Mouse (Mus musculus): Measurements from ENCODE around the gene 1700034J05Rik.

The 1700034J05Rik gene

DNA sequence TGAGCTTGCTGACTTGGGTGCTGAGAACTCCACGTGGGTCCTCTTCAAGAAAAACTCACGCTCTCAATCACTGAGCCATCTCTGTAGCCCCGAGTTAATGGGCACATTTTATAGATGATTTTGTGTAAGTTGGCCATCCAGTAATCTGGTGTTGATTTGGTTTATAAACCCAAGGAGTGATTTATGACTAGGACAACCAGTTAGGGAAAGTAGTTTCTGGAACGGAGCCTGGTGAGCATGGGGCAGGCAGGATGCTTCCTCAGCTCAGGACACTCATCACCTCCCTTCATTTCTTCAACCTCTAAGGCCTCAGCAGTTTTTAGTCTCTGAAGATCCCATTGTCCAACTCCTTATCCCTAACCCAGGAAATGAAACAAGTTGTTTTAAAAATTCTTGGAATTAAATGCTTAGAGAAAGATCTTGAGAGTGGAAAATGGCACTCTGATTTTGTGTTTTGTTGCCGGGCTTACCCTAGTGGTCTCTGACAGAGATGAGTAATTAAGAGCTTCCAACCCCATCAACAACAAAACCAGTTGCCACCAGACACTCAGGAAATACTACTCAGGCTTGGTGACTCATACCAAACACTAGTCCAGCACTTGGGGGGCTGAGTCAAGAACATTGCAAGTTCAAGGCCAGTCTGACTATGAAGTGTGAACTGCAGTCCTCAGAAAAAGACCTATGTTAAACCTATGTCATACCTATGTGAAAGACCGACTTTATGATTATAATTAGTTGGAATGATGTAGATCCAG, 9.4 kb upstream of the 1700034J05Rik start:
- no peak for DNase-seq

DNA sequence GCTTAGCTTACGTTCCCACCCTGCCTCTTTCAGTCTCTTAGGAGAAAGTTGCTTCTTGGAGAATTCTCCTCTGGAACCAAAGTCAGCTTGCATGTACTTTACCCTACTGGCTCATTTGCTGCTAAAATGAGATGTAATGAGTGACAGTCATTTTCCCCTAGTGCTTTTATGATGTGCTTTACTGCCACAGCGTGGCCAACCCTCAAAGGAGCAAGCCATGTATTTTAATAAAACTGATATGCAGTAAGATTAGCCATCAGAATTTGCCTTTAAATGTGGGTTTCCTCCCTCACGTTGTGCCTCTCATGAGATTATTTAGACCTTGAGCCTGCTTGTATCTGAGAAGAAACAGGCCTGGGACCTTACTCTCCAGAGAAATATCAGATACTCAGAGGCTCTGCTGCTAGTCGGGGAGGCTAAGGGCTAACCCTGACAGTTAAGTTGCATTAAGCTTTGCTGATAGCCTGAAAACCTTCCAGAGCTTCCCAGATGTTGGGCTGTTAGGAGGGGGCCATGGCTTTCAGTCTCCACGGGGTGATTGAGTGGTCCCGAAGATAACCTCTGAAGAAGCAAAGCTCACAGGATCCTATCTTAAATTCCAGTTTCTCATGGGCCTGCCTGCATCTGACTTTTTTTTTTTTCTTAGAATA, 7.7 kb upstream of the 1700034J05Rik start:
- peak in 1 of 2 experiments; percentile 53 for DNase-seq

DNA sequence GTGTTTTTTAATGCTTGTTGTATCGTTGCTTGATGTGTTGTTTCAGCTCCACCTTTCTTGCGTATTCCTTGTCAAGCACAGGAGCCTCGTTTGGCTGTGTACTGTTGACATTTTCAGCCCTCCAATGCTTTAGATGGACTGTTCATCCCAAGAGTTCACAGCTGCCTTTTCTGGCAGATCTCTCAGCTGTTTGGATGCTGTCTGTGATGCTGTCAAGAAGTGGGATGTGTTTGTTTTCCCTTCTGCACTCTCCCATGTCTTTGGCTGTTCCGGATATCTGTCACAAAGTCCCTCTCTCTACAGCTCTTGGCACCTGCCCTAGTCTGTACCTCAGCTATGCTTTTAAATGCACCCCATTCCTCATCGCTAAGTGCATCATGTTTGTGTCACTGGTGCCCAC, 6.7 kb upstream of the 1700034J05Rik start:
- DNase-seq, result no peak

DNA sequence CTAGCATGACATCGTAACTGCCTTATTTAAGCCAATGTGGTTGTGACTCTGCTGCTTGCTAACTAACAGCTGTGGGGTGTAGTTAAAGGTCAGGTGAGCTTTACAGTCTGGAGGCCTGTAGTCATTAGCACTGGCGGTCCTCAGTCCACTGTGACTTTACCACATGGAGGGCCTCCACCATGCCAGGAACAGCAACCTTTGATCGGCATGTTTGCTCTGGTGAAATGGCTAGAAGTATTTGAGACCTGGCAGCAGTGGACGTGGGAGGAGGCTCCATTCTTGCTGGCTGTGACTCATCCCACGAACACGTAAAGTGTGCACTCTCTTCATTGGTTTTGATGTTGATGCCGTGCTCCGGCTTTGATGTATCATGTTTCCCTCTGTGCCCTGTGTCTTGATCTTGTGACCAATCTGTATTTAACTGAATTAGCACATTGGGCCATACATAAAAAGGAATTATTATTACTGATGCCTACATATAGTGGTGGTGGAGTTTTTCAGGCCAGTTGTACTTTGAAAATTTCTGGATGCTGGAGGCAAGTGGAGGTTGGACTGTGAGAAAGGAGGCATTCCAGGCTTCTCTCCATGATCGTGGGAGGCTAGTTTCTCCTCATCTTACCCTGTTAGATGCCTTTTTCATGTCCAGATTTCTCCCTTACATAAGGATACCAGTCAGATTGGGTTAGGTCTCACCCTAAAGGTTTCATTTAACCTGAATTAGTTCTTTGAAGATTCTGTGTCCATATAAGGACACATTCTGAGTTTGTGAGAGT, 5.9 kb upstream of the 1700034J05Rik start:
- DNase-seq, result peak in 1 of 2 experiments; percentile 56

DNA sequence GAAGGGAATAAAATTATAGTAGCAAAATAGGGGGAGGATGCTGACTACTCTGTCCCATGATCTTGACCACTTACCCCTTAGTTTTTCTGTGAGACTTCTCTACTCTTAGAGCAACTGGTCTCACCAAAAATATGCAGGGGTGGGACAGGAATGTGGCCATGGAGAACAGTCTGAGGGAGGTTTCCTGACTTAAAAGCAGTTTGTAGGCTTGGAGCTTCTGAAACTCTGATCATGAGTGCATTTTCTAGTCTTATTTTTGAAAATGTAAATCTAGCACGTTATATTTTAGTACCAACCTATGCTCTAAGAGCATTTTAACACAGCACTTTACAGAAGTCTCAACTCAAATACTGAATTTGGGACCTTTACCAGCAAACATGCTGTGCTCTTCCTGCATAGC, 4.5 kb upstream of the 1700034J05Rik start:
- no peak for DNase-seq

DNA sequence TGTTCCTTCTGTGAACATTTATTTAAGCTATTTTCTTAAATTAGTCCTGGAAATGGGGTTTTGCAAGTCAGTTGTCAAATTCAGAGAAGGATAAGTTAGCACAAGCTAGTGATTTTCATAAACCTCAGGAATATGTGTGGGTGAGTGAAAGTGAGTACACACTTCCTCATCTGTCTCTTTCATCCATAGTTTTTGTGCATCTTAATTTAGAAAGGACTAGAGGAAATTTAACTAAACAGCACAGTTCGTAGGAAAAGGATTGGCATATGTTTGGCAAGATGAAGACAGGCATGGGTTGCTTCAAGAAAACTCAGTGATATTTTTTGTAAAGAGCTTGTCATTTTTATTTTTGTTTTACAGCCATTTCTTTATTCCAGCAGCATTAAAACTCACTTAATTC, 2.7 kb upstream of the 1700034J05Rik start:
- DNase-seq, result no peak

DNA sequence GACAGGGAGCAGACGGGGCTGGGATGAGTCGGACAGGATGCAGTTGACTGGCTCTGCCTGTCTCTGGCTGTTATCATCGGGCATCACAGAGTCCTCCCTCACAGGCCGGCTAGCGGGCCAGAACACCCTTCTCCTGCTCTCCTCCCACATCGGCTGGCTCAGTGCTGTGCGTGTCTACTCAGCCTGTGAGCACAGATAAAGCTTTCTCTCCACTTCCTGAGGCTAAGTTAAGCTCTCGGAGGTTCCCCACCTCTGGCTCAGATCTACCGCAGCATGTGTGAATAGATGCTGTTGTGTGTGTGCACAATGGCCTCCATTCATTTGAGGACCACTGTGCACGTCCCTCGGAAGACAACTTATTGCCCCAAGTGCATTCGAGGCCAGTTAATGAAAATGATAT, 1.7 kb upstream of the 1700034J05Rik start:
- no peak for DNase-seq

DNA sequence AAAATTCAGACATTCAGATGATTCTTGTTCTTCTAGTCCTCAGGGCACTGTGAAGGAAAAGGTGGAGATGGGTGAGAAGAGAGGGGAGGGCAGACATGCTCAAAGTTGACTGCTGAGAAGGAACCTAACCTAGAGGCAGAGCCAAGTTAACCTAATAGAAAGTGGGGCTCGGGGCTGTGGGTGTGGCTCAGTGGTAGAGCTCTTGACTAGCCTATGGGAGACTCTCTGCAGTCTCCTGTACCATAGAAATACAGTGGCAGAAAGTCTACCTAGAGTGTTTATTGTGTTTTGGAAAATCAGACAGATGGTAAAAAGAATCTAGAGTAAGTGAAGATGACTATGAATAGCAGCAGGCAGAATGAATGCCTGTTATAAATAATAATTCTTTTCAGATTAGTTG, 1.3 kb upstream of the 1700034J05Rik start:
- no peak for DNase-seq

DNA sequence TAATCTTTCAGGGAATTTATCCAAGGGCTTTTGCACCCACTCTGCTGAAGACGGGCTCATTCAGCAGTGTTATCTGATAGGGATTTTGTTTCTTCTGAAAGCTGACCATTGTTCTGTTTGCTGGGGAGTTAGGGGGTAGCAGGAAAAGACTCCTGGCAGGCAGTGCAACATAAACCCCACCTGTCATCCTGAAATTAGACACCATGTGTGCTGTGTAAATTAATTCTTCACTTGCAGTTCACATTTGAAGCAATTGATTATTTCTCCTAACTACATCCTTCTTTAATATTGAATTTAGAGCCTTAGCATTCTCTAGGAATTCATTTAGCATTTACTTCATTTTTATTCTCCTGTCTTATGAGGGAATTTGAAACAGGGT, 3.8 kb downstream of the 1700034J05Rik start:
- no peak for DNase-seq

DNA sequence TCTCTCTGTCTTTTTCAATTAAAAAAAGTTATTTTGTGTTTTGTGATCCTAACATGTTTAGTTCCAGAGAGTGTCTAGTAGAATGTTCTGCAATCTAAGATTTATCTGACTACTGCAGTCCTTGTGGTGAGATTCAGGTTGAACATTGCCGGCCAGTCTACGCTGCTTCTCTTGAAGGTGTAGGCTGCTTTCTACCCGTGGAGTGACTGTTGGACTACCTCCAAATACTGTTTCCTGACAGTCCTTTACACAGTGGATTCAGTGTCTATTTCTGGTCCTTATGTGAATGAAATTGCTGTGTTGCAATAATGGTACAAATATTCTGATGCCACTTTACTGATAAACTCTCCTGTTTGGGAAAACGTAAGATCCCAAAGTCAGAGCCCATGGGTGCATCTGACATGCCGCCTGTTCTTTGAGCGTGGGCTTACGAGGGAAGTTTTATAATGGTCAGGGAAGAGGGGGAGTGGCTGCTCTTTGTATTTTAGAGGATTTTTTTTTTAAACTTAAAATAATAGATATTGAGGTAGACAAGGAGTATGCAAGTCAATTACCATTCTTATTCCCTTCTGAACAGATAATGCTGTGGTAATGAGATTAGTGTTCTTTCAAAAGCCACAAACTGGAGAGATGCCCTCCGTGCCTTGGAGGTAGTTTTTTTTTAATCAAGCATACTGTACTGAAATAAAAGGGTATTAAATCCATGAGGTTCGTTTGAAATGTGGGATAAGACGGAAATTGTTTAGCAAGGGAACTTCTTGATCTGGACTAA, 4.4 kb downstream of the 1700034J05Rik start:
- DNase-seq, result peak in 1 of 2 experiments; percentile 57

DNA sequence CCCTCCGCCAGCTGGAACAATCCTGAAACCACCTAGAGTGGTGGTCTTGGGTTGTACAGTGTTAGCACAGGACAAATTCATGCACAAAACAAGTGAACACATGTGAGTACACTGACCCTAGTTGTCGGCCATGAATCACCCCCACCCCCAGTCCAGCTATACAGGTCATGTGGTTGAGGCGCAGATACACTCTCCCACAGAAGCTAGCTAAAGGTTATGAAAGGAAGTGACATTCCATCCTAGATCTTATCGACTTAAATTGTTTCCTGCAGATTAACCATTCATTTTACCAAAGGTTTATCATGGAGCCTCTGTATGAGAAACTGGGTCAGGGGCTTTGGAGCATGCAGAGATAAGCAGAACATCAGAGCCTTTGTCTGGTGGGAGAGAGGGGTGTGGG, 7.0 kb downstream of the 1700034J05Rik start:
- DNase-seq, result peak in 1 of 2 experiments; percentile 42

DNA sequence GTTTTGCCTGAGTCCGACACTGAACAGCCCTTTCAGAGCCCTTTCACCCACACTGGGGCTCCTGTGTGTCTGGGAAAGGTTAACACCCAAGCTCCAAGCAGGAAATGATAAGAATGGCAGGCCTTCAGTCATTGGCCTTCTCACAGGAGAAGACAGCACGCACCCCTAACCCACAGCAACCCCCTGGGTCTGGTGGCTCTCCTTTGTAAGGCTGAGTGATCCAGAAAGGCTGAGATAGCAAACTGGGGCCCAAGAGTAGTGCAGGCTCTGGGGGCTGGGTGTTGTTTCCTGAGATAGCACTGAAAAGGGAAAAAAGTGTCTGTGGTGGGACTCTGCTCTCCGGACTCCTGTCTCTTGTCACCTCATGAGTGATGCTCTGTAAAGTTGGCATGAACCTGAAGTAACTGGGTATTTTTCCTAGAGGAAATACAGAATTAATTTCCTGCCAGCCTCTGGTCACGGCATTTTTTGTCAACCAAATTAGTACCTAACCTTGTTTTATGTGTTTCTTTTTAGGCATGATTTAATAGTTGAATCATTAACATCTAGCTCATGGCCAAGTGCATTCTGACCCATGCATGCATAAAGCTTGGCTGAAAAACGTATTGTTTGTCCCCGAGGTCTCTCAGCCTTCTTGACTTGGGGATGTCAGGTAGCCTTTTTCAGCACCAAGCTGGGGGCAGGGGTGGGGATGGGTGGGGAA, 7.7 kb downstream of the 1700034J05Rik start:
- peak; percentile 39 to 65 for DNase-seq

DNA sequence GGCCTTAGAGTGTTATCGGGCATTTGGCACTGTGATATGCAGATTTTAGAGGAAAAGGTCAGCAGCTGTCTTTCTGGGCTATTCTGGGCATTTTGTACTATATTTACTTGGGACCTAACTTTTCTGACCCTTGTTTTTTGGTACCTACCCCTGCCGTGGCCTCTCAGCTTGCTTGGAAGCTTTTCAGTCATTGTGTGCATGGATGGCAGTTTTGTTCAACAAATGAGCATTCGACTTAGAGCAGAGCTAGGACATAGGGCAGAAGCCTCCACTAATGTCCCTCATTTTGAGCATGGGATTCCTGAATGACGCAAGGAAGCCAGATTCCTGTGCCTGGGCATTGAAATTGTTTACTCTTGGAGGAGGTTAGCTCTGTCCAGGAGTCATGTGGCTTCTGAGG, 9.4 kb downstream of the 1700034J05Rik start:
- DNase-seq, result no peak

DNA sequence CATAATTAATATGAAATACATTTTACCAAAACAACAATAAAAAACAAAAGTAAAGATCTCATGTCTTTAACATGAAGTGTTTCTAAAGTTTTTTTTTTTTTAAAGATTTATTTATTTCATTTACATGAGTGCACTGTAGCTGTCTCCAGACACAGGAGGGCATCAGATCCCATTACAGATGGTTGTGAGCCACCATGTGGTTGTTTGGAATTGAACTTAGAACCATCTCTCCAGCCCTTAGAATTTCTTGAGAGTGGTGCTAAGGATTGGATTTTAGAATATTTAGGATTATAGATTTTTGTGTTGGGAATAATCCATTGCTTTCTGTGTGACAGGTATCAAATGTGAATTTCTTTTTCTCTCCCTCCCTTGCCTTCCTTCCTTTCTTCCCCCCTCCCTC, 10.2 kb downstream of the 1700034J05Rik start:
- no peak for DNase-seq

DNA sequence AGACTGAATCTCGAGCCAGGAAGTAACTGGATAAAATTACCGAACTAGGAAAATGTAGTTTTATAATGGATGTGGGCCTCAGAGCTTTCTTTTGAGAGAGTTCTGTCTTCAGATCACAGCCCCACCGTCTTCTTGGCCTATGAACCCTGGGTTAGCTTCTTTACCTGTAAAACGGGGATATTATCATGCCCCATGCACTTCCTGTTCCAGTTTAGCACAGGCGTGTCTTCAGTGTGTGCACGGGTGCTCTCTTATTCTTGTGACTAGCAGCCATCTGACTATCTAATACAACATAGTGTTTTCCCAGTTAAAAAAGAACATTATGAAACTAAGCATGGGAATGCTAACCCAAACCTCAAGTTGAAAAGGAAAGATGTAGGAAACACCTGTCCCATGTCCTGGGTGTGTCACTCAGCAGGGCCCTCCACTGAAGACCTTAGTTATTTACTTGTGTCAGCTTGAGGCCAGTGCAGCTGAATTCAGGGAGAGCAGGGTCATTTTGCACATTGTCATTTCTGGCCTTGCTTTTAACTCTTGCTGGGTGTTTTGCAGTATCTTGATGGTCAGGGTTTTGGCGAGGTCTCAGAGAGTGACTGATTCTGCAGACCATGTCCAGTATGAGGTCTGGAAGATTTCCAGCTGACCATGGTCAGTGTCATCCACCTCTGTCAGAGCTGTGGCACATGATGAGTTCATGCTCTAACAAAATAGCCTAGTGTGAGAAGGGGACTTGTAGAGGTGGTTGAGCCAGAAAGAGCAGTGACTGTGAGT, 12.5 kb downstream of the 1700034J05Rik start:
- DNase-seq, result no peak

DNA sequence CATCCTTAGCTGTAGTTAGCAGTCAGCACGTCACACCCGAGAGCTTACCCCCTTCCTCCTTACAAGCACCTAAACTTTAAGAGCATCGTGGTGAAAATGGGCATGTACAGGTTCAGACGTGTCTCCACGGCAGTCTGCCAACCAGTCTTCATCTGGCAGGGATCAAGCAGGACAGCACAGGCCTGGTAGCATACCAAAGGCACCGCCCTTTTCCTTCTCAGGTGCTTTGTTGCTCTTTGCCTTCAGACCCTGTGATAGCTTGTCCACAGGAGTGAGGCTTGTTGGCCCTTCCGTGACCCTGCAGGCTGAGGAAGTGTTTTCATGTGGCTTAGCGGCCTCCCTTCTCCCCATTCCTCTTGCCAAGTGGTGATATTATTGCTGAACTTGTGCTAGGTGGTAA, 15.2 kb downstream of the 1700034J05Rik start:
- peak; percentile 55 for DNase-seq

DNA sequence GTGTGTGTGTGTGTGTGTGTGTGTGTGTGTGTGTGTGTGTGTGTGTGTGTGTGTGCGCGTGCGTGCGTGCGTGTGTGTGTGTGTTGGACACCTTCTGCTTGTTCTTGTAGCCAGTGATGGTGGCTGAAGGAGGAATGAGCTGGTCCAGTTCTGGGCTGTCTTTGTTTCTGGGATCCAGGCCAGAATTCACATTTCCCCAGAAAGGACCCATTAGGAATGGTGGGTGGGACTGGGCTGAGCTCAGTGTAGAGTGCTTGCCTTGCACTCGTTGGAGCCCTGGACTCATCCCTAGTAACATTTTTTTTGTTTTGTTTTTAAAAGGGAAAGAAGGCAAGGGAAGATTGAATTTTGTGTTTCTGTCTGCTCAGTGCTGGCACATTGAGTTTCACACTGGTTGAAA, 18.3 kb downstream of the 1700034J05Rik start:
- peak; percentile 55 to 74 for DNase-seq

DNA sequence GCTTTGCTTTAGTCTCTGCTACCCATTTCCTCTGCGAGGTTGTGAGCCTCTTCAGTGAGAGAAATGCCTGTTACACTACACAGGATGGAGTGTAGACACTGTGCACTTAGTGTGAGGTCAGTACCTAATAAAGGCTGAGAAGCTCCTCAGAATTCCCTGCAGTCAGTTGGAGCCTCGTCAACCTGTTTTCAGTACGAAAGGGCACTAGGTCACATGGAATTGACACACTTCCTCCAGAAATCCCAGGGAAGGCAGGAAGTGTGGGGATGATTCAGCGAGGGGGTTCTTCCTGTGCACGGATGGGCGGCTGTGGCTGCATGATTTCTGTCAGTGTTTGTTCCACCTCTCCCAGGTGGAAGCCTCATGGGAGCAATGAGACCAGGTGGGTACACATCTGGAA, 21.1 kb downstream of the 1700034J05Rik start:
- DNase-seq, result peak; percentile 58 to 81

DNA sequence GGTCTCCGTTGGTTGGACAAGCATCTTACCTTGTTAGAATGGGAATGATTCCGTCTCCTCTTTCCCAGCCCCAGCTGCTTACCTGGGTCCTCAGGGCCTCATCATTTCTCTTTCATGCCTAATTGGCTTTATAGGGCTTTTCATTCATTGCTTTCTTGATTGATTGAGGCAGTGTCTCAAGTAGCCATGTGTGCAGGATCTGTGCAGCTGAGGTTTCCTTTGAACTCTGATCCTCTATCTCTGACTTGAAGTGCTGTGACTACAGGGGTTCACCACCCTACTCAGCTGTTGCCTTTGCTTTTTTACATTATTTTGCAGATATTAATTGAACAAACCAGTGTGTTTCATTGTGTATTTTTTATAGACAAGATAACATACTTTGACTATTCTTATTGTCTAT, 25.2 kb downstream of the 1700034J05Rik start:
- no peak for DNase-seq

DNA sequence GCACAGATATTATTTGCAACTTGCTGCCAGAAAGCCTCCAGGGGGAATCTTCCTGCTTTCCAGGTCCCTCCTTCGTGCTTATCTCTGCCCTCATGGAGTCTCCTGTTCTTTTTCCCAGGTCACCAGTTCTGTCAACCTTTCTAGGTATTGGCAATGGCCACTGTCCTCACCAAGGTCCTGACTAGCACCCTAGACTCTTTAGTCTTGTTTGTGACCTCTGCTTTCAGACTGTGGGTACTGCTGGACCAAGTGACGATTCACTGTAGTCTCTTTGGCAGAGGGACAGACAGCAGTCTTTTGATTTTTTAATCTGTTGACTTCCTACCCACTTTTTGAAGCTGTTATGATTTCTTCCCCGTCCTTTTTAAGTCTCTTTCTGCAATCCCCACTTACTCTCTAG, 26.1 kb downstream of the 1700034J05Rik start:
- no peak for DNase-seq

DNA sequence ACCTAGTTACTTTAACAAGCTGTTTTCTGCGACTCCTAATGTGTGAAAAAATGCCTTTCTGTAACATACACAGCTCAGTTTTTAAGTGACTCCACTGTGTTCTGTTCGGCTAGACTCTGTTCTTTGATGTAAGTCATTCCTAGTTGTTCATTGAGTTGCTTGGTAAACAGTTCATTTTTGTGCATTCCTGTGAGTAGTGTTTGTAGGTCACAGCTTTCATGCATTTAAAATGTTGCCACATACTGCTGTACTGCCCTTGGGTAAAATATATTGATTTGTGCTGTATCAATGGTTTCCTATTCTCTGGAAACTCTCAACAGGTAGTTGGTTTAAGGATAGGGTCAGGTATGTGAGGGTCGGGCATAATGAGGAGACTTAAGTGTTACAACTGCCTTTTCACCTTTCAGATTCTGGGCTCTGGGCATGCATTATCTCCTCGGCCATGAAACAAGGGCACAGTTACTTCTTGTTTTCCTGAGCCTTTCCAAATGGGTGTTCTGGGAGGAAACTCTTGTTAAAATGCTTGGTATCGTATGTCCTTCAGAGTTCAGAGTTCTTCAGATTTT, 27.7 kb downstream of the 1700034J05Rik start:
- no peak for DNase-seq
